Mouse (Mus musculus) gastrocnemius, adult 2 months (tissue): ENCODE data around the gene Tmem169. TPM values are rescaled to one million over a fixed set of nuclear protein-coding genes. Genes with fewer than 3 reads are reported as not detected.

Experiments
- DNase-seq: peaks from one replicate; pipeline ENCODE4 v3.0.0; 2022
- H3K27ac ChIP-seq: fragments of 200-600 bp; 2 replicates; pipeline ENCODE4 v1.8.1; 2022; ENCODE audit warnings: mild to moderate bottlenecking
- H3K4me3 ChIP-seq: fragments of 200-600 bp; 2 replicates; pipeline ENCODE4 v1.8.1; 2022; ENCODE audit warnings: mild to moderate bottlenecking, moderate library complexity
- CTCF ChIP-seq: fragments of 200-600 bp; IDR thresholded peaks from 2 replicates; pipeline ENCODE4 v1.8.1; 2022; ENCODE audit warnings: antibody characterized with exemption, mild to moderate bottlenecking, moderate library complexity
- intact Hi-C: fragments of 180-260 bp; cut with DNase I; formaldehyde crosslinking; loops from one replicate; pipeline ENCODE4 v1.15.1; 2025
- total RNA-seq, 2 experiments: library from RNA; stranded (reverse); gene quantifications; 2 replicates each; pipeline ENCODE4 v1.2.3; 2021

The Tmem169 gene
- total RNA-seq, 2 experiments from 2014 or later = not detected

GRCm38 (mm10) chr1:72291925-72292324 is 7.8 kb downstream of the Tmem169 start:
- intact Hi-C loops = no loop called here
- no peak overlapping the region for H3K4me3 ChIP-seq
- no peak for TF ChIP-seq CTCF
- DNase-seq = no peak
- no peak overlapping the region for H3K27ac ChIP-seq

GRCm38 (mm10) chr1:72293869-72294663 is 9.9 kb downstream of the Tmem169 start:
- no peak for TF ChIP-seq CTCF
- intact Hi-C loops = no loop called here
- Histone ChIP-seq H3K27ac (no peak overlapping the region), H3K4me3 (no peak overlapping the region)
- no peak for DNase-seq

GRCm38 (mm10) chr1:72295746-72296145 is 11.6 kb downstream of the Tmem169 start:
- DNase-seq = peak; percentile 28
- Histone ChIP-seq H3K4me3 (peak overlapping the region; percentile 59), H3K27ac (peak overlapping the region; percentile 92)
- intact Hi-C loops = no loop called here
- no peak for TF ChIP-seq CTCF

- intact Hi-C loops = no loop called here
- Histone ChIP-seq H3K4me3 (no peak overlapping the region), H3K27ac (no peak overlapping the region)
- no peak for TF ChIP-seq CTCF
- DNase-seq = no peak
These were observed 17.7 kb downstream of the Tmem169 start for GRCm38 (mm10) chr1:72301845-72302244.

- no peak for TF ChIP-seq CTCF
- no peak for DNase-seq
- intact Hi-C loops = loop anchor here (2.0 kb wide), 1 partner anchor 21 kb away; the partner anchor contains the start of genes Pecr and Tmem169
- Histone ChIP-seq H3K4me3 (no peak overlapping the region; the same call in 1 of the 2 replicates), H3K27ac (peak overlapping the region; percentile 86; the same call in 1 of the 2 replicates)
These were observed 22.1 kb downstream of the Tmem169 start for GRCm38 (mm10) chr1:72306241-72306640.

GRCm38 (mm10) chr1:72306679-72307181 is 22.6 kb downstream of the Tmem169 start:
- H3K4me3 ChIP-seq = peak overlapping the region; percentile 92

GRCm38 (mm10) chr1:72307317-72307798 is 23.2 kb downstream of the Tmem169 start, which contains the start of gene Xrcc5:
Xrcc5 (plus strand) TSS chr1:72307421.
- no peak for TF ChIP-seq CTCF
- Histone ChIP-seq H3K4me3 (peak within 1 kb of the TSS; percentile 92), H3K27ac (peak within 1 kb of the TSS; percentile 86)
- intact Hi-C loops = loop anchor here (2.0 kb wide), 1 partner anchor 23 kb away; the partner anchor contains the start of genes Pecr and Tmem169
- DNase-seq = peak; percentile 93

More at GRCm38 (mm10) chr1:72306679-72307181, 22.6 kb downstream of the Tmem169 start:
- peak overlapping the region; percentile 86 for H3K27ac ChIP-seq
- peak; percentile 58 for TF ChIP-seq CTCF
- intact Hi-C loops = loop anchor here (2.0 kb wide), 1 partner anchor 22 kb away; the partner anchor contains the start of genes Pecr and Tmem169
- peak; percentile 53 for DNase-seq

GRCm38 (mm10) chr1:72308919-72309318 is 24.8 kb downstream of the Tmem169 start:
- TF ChIP-seq CTCF = no peak
- intact Hi-C loops = no loop called here
- Histone ChIP-seq H3K27ac (peak overlapping the region; percentile 73), H3K4me3 (no peak overlapping the region)
- no peak for DNase-seq

- H3K27ac ChIP-seq = peak overlapping the region; percentile 73
- H3K4me3 ChIP-seq = no peak overlapping the region
- no peak for TF ChIP-seq CTCF
- intact Hi-C loops = loop anchor here (10.0 kb wide), 2 partner anchors 265 to 545 kb away; no protein-coding TSS in a partner anchor
- DNase-seq = no peak
These were observed 25.7 kb downstream of the Tmem169 start for GRCm38 (mm10) chr1:72309744-72310424.

- no peak overlapping the region for H3K27ac ChIP-seq
- no peak overlapping the region for H3K4me3 ChIP-seq
- no peak for DNase-seq
- no peak for TF ChIP-seq CTCF
- intact Hi-C loops = loop anchor here (10.0 kb wide), 2 partner anchors 262 to 542 kb away; no protein-coding TSS in a partner anchor
These were observed 28.7 kb downstream of the Tmem169 start for GRCm38 (mm10) chr1:72312701-72313398.

GRCm38 (mm10) chr1:72313399-72314039 is 29.4 kb downstream of the Tmem169 start:
- intact Hi-C loops = loop anchor here (10.0 kb wide), 2 partner anchors 261 to 541 kb away; no protein-coding TSS in a partner anchor
- DNase-seq = no peak
- TF ChIP-seq CTCF = peak; percentile 76
- Histone ChIP-seq H3K27ac (no peak overlapping the region), H3K4me3 (no peak overlapping the region)
